Mouse (Mus musculus) mature B cell (primary cell): ENCODE measurements around the gene Polr2a.
"Not testable (repeated sequence)": the region's sequence is repeated elsewhere in the genome, so short reads cannot be mapped to it uniquely, and the experiment has no call there.

Source experiments
- in situ Hi-C: fragments of 300-500 bp; cut with MboI; formaldehyde crosslinking; loops from 2 replicates; pipeline ENCODE4 v1.14.3; 2019

Polr2a gene

GRCm38 (mm10) chr11:69706775-69707479, 51.5 kb downstream of the Polr2a start:
- in situ Hi-C loops = no loop called here

DNA sequence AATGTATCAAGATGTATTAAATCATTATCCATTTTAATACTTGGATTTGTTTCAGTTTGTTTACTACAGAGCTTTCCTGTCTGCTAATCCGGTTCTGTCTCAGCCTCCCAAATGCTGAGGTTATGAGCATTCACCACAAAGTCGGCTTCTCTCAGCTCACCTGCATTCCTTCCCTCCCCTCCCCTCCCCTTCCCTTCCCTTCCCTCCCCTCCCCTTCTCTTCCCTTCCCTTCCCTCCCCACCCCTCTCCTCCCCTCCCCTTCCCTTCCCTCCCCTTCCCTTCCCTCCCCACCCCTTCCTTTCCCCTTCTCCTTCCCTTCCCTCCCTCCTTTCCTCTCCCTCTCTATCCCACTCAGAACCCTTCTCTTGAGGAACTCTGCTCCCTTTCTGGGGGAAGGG, 53.8 kb downstream of the Polr2a start:
- in situ Hi-C loops = no loop called here

DNA sequence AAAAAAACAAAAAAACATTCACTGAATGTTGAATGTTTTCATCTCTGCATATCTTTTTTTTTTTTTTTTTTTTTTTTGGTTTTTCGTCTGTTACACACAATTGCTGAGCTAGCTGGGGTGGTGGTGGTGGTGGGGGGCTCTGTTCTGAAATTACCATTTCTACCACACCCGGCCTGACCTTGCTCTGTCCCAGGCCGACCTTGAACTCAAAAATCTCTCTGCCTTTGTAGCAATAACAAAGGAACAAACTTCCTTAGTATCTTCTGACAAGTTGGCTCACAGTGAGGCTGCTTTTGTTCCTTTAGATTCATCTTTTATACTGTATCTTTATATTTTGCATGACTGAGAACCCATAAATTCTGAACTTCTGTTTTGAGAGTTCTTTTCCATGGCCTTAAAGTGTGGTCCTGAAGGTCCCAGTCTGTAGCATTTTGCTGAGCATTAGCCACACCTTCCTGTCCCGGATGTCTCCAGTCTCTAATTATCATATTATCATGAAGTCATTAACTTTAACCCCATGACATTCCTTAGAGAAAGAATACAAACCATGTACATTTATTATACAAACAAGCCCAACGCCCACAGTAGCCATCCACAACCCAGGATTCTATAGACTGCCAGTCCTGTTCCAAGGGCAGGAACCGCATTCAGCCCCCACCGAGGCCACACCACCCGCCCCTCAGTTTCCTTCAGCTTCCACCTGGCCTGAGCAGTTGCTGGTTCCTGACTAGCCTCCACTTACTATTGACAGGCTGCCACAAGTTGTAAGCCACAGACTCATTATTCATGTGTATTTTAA, 54.4 kb downstream of the Polr2a start:
- in situ Hi-C loops = no loop called here

- in situ Hi-C loops = not testable (repeated sequence)
Measured at GRCm38 (mm10) chr11:69703381-69703780, 55.1 kb downstream of the Polr2a start.

DNA sequence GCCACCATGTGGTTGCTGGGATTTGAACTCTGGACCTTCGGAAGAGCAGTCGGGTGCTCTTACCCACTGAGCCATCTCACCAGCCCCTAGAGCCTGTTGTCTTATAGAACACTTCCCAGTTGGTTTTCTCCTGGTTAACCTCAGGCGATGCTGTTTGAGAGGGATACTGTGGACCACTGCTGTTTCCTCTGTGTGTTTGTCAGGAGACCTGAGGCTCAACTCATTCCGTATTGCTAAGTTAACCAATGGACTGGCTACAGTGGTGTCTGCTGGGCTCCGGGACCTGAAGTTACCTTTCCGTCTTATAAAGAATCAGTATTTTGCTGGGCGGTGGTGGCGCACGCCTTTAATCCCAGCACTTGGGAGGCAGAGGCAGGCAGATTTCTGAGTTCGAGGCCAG, 55.6 kb downstream of the Polr2a start:
- in situ Hi-C loops = not testable (repeated sequence)

GRCm38 (mm10) chr11:69699595-69699994, 58.8 kb downstream of the Polr2a start:
- in situ Hi-C loops = no loop called here

- in situ Hi-C loops = no loop called here
Measured at GRCm38 (mm10) chr11:69698574-69698973, 59.9 kb downstream of the Polr2a start.

DNA sequence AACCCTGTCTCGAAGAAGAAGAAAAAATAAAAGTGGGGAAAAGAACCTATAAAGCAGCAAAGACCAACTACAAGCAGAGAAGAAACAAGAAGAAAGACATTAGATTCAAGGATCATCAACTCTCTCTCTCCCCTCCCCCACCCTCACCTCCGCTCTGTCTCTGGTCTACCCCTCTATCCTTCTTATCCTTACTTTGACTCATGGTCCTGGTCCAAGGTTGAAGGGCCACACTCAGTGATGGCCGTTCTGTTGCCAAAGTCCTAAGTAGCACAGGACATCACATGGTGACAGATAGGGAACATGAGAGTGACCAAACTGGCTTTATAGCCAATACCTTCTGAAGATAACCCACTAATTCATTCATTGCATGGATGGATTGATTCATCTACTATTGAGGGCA, 61.0 kb downstream of the Polr2a start:
- in situ Hi-C loops = no loop called here

DNA sequence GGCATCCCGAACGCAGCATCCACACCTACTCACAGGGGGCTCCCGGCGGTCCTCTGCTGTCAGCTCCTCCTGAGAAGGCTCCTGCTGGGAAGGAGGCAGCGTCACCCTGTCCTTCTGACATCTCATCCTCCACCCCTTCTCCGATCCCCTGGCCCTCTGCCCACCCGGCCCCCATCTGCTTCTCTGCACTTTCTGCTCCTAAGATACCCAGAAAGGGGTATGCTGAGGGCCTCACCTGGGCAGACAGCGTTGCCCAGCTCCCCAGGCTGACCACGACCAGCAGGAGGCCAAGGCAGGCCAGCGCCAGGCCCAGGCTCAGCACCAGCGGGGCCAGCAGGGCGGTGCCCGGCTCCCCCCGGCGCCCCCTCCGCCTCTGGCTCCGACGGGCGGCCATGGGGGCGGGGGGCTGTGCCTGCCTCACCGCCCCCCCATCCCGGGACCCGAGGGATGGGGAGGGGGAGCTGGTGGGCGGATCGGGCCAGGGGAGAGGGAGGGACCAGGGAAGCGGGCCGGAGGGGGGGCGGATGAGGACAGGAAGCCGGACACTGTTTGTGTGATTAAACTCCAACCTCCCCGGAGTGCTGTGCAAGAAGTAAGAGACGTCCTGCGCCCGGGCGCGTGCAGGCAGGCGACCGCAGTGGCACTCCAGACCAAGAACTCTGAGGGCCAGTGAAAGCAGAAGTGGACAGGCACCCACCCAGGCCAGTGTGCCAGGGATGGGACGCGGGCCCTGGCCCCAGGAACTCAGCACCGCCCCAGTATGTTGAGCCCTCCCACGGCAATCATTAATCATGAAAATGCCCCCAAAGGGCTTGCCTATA, 62.9 kb downstream of the Polr2a start, which contains the start of the genes Tnfsf12 and Tnfsfm13:
Gene Tnfsf12 (minus strand): TSS at position 489 of the 821 bp plus-strand sequence.
Gene Tnfsfm13 (minus strand): TSS at position 738 of the 821 bp plus-strand sequence.
- in situ Hi-C loops = no loop called here

- in situ Hi-C loops = no loop called here
Measured at GRCm38 (mm10) chr11:69695046-69695360, 63.4 kb downstream of the Polr2a start.

GRCm38 (mm10) chr11:69693421-69693965, 64.9 kb downstream of the Polr2a start:
- in situ Hi-C loops = no loop called here

DNA sequence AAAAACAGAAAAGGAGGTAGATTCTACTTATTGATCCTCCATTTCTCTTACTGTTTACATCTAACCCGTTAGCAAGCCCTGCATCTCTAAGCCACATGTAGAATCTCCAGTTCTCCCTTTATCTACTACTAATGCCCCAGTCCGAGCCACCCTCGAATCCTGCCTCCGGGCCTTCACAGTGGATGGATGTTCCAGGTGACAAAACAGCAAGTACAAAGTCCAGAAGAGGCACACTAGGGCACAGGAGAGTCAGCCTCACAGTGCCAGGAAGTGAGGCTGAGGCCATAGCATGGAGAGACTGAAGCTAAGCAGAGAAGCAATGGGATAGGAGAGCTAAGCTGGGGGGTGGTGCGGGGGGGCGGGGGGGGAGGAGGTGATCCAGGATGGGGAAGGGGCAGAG, 65.6 kb downstream of the Polr2a start:
- in situ Hi-C loops = no loop called here

GRCm38 (mm10) chr11:69692196-69692811, 66.1 kb downstream of the Polr2a start:
- in situ Hi-C loops = no loop called here

- in situ Hi-C loops = no loop called here
Measured at GRCm38 (mm10) chr11:69689891-69690290, 68.5 kb downstream of the Polr2a start.

- in situ Hi-C loops = no loop called here
Measured at GRCm38 (mm10) chr11:69687061-69687460, 71.4 kb downstream of the Polr2a start.

DNA sequence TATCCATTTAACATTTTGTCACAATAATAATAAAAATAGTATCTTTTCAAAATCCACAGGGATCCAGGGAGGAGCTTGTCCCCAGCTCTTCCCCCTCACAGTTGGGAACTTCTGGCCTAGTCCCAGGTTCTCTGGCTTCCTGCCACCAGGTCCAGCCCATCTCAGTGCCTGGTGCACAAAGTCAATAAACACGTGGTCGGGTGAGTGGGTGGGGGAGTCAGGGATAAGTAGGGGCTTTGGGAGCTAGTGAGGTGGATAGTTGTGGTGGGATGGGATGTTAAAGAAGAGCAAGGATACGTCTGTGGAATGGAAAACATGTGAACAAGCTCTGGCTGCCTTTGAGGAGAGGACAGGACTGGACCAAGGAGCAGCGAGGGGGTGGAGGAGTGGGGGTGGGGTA, 72.1 kb downstream of the Polr2a start:
- in situ Hi-C loops = no loop called here

GRCm38 (mm10) chr11:69685526-69686148, 72.8 kb downstream of the Polr2a start, which contains the start of gene Tnfsf13:
TSS of gene Tnfsf13 (minus strand) at chr11:69685784.
- in situ Hi-C loops = no loop called here

- in situ Hi-C loops = no loop called here
Measured at GRCm38 (mm10) chr11:69684936-69685335, 73.5 kb downstream of the Polr2a start.

GRCm38 (mm10) chr11:69684128-69684745, 74.2 kb downstream of the Polr2a start:
- in situ Hi-C loops = no loop called here
